Mouse (Mus musculus): ENCODE results near the gene Stx1a.

DNA sequence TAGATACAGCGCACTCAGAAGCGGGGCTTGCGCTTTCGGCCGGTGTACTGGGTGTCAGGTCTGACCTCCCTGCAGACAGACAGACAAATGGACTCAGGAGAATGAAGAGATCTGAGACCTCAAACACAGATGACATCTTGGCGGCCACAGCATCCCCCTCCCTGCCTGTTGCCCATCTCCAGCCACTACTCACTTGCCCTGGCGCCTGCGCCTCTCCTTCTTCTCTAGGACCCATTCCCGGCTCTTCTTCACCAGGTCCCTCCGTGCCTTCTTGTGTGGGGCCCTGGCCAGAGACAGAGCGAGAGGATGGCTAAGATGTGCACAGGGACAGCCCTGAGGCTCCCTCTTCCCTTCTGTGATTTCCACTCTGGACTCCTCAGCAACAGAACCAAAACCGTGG lies 30.1 kb downstream of the Stx1a start:
- no peak for TF ChIP-seq CTCF (IDR thresholded peaks at IDR 0.05; ENCODE audit: borderline replicate concordance, insufficient read depth, low read depth, low read length)
- TF ChIP-seq POLR2A (IDR thresholded peaks at IDR 0.05; ENCODE audit: borderline replicate concordance, insufficient read depth, low read length): no peak
